Mouse (Mus musculus) layer of hippocampus, postnatal 25 days (tissue): ENCODE results near the gene Glra1. TPM values are rescaled to one million over a fixed set of nuclear protein-coding genes. Genes with fewer than 3 reads are reported as not detected.
A peak's percentile ranks its signal among the peaks of the same experiment; 100 is the strongest.

Experiments
- DNase-seq, 2 experiments: peaks; one replicate each; pipeline ENCODE4 v3.0.0; 2022; ENCODE audit warnings: mixed read lengths in 2 of 2, low spot score in 1 of 2; ENCODE audit errors: extremely low spot score in 1 of 2
- total RNA-seq, 2 experiments: library from RNA; stranded (reverse); gene quantifications; 2 replicates each; pipeline ENCODE4 v1.2.3; 2021

The Glra1 gene
- total RNA-seq, 2 experiments from 2014 or later, result 0.16 to 0.34 TPM

- DNase-seq, result peak; percentile 67 to 74
Measured at GRCm38 (mm10) chr11:55518806-55519674, 89.0 kb downstream of the Glra1 start.

GRCm38 (mm10) chr11:55517666-55518065 lies 90.3 kb downstream of the Glra1 start:
- no peak for DNase-seq

- no peak for DNase-seq
Measured at GRCm38 (mm10) chr11:55511374-55511773, 96.6 kb downstream of the Glra1 start.

- no peak for DNase-seq
Measured at GRCm38 (mm10) chr11:55505485-55505884, 102.5 kb downstream of the Glra1 start.

GRCm38 (mm10) chr11:55502886-55503285 lies 105.1 kb downstream of the Glra1 start:
- no peak for DNase-seq

- DNase-seq, result no peak
Measured at GRCm38 (mm10) chr11:55501955-55502531, 106.0 kb downstream of the Glra1 start.

- DNase-seq, result peak in 1 of 2 experiments; percentile 35
Measured at GRCm38 (mm10) chr11:55497885-55498284, 110.1 kb downstream of the Glra1 start.

GRCm38 (mm10) chr11:55496158-55496557 lies 111.8 kb downstream of the Glra1 start:
- no peak for DNase-seq

- no peak for DNase-seq
Measured at GRCm38 (mm10) chr11:55485443-55485842, 122.6 kb downstream of the Glra1 start.

GRCm38 (mm10) chr11:55473219-55473618 lies 134.8 kb downstream of the Glra1 start:
- DNase-seq, result no peak

- no peak for DNase-seq
Measured at GRCm38 (mm10) chr11:55471467-55471866, 136.5 kb downstream of the Glra1 start.

- DNase-seq, result no peak
Measured at GRCm38 (mm10) chr11:55470761-55471160, 137.2 kb downstream of the Glra1 start.

GRCm38 (mm10) chr11:55469923-55470691 lies 137.9 kb downstream of the Glra1 start:
- DNase-seq, result peak in 1 of 2 experiments; percentile 6

GRCm38 (mm10) chr11:55469048-55469843 lies 138.8 kb downstream of the Glra1 start, which contains the start of gene G3bp1:
G3bp1 (plus strand) TSS chr11:55469685.
- peak; percentile 93 to 96 for DNase-seq

GRCm38 (mm10) chr11:55468611-55469047 lies 139.4 kb downstream of the Glra1 start:
- peak in 1 of 2 experiments; percentile 26 for DNase-seq

- no peak for DNase-seq
Measured at GRCm38 (mm10) chr11:55468012-55468411, 140.0 kb downstream of the Glra1 start.

- DNase-seq, result no peak
Measured at GRCm38 (mm10) chr11:55465177-55465576, 142.8 kb downstream of the Glra1 start.

GRCm38 (mm10) chr11:55464707-55465106 lies 143.3 kb downstream of the Glra1 start:
- DNase-seq, result no peak
